Mouse (Mus musculus) cerebellum, adult 2 months (tissue): ENCODE measurements around the gene Arl6ip1. TPM values are rescaled to one million over a fixed set of nuclear protein-coding genes. Genes with fewer than 3 reads are reported as not detected.

Source experiments
- DNase-seq, 2 experiments: peaks; one replicate each; pipeline ENCODE4 v3.0.0; 2021
- H3K27ac ChIP-seq: fragments of 200-500 bp; 2 replicates; pipeline ENCODE4 v1.5.1; 2012; ENCODE audit warnings: low read length, control low read depth, inconsistent platforms; ENCODE audit not compliant: insufficient read depth
- H3K27me3 ChIP-seq: fragments of 200-500 bp; 2 replicates; pipeline ENCODE4 v1.6.1; 2012; ENCODE audit warnings: inconsistent platforms, mild to moderate bottlenecking, low read length, moderate library complexity; ENCODE audit not compliant: control insufficient read depth, insufficient read depth
- H3K4me1 ChIP-seq: fragments of 200-500 bp; 2 replicates; pipeline ENCODE4 v1.6.1; 2011; ENCODE audit warnings: low read length; ENCODE audit not compliant: control insufficient read depth, insufficient read depth
- H3K4me3 ChIP-seq: fragments of 200-500 bp; replicated peaks from 2 replicates; pipeline ENCODE3; 2011; ENCODE audit warnings: mild to moderate bottlenecking, low read depth, low read length, control low read depth; ENCODE audit not compliant: insufficient read depth
- CTCF ChIP-seq: fragments of 200-500 bp; IDR thresholded peaks from 2 replicates; pipeline ENCODE4 v1.5.1; 2011; ENCODE audit warnings: low read depth, mild to moderate bottlenecking, control low read depth, low read length, moderate library complexity, borderline replicate concordance; ENCODE audit not compliant: insufficient read depth
- POLR2A ChIP-seq: fragments of 200-500 bp; IDR thresholded peaks from 2 replicates; pipeline ENCODE4 v1.6.1; 2011; ENCODE audit warnings: low read length, control low read depth, borderline replicate concordance; ENCODE audit not compliant: insufficient read depth
- WGBS: fragments of 180-500 bp; shearing (Covaris S2); methylation state at CpG from one replicate; pipeline ENCODE4 v1.1.7; 2018; 5-methylcytosine and 5-hydroxymethylcytosine counted together
- polyA plus RNA-seq: library from polyadenylated mRNA; depleted of rRNA; stranded (reverse); fragments of >200 nt; gene quantifications from 2 replicates; pipeline ENCODE4 v1.2.3, GENCODE M21; 2012

Arl6ip1 gene
- polyA plus RNA-seq, 1 experiment: 281 TPM

GRCm38 (mm10) chr7:118122235-118122634, 7.2 kb downstream of the Arl6ip1 start:
- 97% methylated on average over 7 of the region's 7 CpGs for WGBS
- no peak for TF ChIP-seq POLR2A
- no peak for TF ChIP-seq CTCF
- H3K4me3 ChIP-seq: no peak overlapping the region
- peaks cover 3% of the 10 kb centered on the region for H3K4me1 ChIP-seq
- DNase-seq: no peak
- no peaks in the 10 kb centered on the region; the same call in 1 of the 2 replicates for H3K27me3 ChIP-seq
- H3K27ac ChIP-seq: no peak overlapping the region

DNA sequence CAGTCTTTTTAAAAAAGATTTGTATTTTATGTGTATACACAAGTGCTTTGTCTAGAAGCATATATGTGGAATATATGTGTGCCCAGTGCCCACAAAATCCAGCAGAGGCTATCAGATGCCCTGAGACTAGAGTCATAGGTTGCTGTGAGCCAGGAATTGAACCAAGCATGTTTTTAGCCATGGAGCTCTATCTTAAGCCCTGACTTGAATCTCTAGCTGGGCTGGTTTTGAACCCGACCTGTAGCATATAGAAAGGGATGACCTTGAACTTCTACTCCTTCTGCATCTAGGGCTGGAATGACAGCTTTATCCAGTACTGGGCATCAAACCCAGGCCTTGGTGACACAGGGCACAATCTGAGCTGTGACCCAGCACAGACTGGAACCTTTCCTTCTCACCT, 8.8 kb downstream of the Arl6ip1 start:
- no peak for DNase-seq
- H3K4me1 ChIP-seq: peaks cover 3% of the 10 kb centered on the region
- H3K27ac ChIP-seq: no peak overlapping the region
- H3K4me3 ChIP-seq: no peak overlapping the region
- TF ChIP-seq POLR2A (no peak), CTCF (no peak)
- WGBS: 82% methylated on average over 1 of the region's 1 CpGs
- H3K27me3 ChIP-seq: no peaks in the 10 kb centered on the region; the same call in 1 of the 2 replicates

- DNase-seq: no peak
- Histone ChIP-seq H3K27ac (no peak overlapping the region), H3K4me3 (no peak overlapping the region), H3K4me1 (peaks cover 3% of the 10 kb centered on the region), H3K27me3 (no peaks in the 10 kb centered on the region; the same call in 1 of the 2 replicates)
- TF ChIP-seq CTCF (no peak), POLR2A (no peak)
- 82% methylated on average over 5 of the region's 5 CpGs for WGBS
Observed at GRCm38 (mm10) chr7:118119946-118120345, 9.5 kb downstream of the Arl6ip1 start.

GRCm38 (mm10) chr7:118119142-118119541, 10.3 kb downstream of the Arl6ip1 start:
- Histone ChIP-seq H3K4me1 (peaks cover 7% of the 10 kb centered on the region), H3K27ac (no peak overlapping the region), H3K4me3 (no peak overlapping the region), H3K27me3 (no peaks in the 10 kb centered on the region; the same call in 1 of the 2 replicates)
- TF ChIP-seq CTCF: no peak
- no peak for TF ChIP-seq POLR2A
- WGBS: 48% methylated on average over 2 of the region's 2 CpGs
- no peak for DNase-seq

GRCm38 (mm10) chr7:118118426-118118825, 11.0 kb downstream of the Arl6ip1 start:
- 78% methylated on average over 3 of the region's 3 CpGs for WGBS

DNA sequence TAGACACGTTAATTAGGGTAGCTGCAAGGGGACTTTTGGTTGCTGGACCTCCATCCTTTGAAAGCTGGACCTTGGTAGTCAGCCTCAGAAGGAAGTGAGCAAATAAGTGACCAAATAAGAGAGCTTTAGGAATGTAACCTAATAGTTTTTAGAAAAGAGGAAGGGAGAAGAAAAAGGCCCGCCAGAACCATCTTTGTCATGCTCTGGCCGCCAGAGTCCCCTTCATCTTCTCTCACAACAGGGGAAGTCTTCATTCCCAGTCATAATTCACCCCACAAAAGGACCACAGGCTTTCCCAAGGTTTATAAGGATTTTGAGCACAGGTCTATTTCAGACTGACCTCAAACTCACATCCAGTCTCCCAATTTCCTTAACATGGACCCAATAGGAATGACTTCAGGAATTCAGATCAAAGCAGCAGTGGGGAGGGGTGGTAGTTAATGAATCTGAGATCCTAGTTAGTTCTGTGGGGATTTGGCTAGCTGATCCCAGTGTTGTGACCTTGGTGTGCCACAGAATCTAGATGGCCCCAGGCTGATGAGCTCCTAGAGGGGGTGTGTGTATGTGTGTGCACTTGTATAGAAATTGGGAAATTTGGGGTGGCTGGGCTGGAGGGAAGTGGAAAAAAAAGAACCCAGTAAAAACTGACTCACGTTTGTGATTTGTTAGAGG, 11.8 kb downstream of the Arl6ip1 start:
- no peak overlapping the region for H3K27ac ChIP-seq
- no peaks in the 10 kb centered on the region for H3K27me3 ChIP-seq
- H3K4me3 ChIP-seq: no peak overlapping the region
- no peak for TF ChIP-seq POLR2A
- no peak for TF ChIP-seq CTCF
- WGBS: 66% methylated on average over 4 of the region's 4 CpGs
- peaks cover 4% of the 10 kb centered on the region; the same call in 1 of the 2 replicates for H3K4me1 ChIP-seq
- DNase-seq: no peak

More at GRCm38 (mm10) chr7:118118426-118118825, 11.0 kb downstream of the Arl6ip1 start:
- no peak overlapping the region for H3K27ac ChIP-seq
- H3K4me1 ChIP-seq: peaks cover 4% of the 10 kb centered on the region
- no peaks in the 10 kb centered on the region; the same call in 1 of the 2 replicates for H3K27me3 ChIP-seq
- no peak overlapping the region for H3K4me3 ChIP-seq
- TF ChIP-seq POLR2A (no peak), CTCF (no peak)
- DNase-seq: no peak

GRCm38 (mm10) chr7:118116787-118117538, 12.5 kb downstream of the Arl6ip1 start:
- Histone ChIP-seq H3K4me1 (peaks cover 4% of the 10 kb centered on the region; the same call in 1 of the 2 replicates), H3K27ac (no peak overlapping the region), H3K4me3 (no peak overlapping the region), H3K27me3 (no peaks in the 10 kb centered on the region)
- WGBS: 14% methylated on average over 8 of the region's 8 CpGs
- DNase-seq: no peak
- TF ChIP-seq POLR2A (no peak), CTCF (no peak)
